Mouse (Mus musculus): ENCODE results near the gene Socs7. TPM values are rescaled to one million over a fixed set of nuclear protein-coding genes. Genes with fewer than 3 reads are reported as not detected.

Gene Socs7
- polyA plus RNA-seq, 1 experiment: 9.2 TPM

DNA sequence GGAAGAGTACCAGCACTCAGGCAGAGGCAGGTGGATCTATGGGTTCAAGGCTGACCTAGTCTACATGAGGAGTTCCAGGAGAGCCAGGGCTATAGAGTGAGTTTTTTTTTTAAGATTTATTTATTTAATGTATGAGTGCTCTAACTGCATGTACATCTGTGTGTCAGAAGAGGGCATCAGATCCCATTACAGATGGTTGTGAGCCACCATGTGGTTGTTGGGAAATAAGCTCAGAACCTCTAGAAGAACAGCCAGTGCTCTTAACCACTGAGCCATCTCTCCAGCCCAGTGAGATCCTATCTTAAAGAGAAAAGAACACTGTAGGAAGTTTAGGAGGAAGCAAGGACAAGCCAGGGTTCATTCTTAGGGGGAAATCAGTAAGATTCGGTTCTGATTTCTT is 32.0 kb upstream of the Socs7 start:
- H3K4me3 ChIP-seq (ENCODE audit: insufficient read depth, low read length): no peak overlapping the region
- no peak overlapping the region for H3K27ac ChIP-seq (ENCODE audit: insufficient read depth, low read depth, low read length)
- no peak for TF ChIP-seq CTCF (IDR thresholded peaks at IDR 0.05; ENCODE audit: low read depth, low read length)
- no peak for TF ChIP-seq POLR2A (IDR thresholded peaks at IDR 0.05; ENCODE audit: borderline replicate concordance, low read depth, low read length)
- H3K4me1 ChIP-seq (ENCODE audit: control insufficient read depth, insufficient read depth, low read length): no peaks in the 10 kb centered on the region

DNA sequence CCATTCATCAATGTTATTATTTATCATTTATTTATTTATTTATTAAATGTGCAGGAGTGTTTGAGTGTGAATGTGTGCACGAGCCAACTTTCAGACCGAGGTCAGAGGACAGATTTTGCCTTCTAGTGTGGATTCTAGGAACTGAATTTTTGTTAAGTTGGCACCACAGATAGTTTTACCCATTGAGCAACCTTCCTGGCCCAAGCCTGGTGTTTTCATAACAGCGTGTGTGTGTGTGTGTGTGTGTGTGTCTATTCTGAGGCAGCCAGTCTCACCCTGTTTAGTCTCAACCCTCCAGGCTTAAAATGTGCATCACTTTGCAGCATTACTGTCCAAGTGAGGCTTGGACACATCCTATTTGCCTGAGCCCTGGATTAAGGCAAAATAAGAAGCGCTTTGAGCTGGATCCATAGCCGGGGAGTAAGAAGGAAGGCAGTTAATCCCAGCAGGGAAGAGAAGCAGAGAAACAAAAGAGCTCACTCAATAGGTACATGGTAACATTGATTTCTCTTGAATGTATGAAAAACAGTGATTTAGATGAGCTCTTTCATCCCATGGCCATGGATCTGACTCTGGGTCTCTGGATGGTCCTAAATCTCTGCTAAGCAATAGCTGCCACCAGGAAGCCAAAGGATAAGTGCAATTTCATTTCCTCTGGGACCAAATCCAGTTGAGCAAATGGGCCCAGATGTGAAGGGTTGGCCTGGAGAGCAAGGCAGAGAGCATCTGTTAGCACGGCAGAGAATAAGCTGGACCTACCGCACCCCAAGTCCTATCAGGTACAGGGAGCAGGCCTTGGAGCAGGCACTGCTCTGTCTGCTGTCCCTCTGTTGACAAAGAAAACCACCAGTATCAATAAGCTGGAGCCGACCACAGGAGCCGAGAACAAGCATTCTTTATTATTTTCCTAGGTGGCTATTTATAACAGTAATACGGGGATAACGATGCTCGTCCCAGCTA is 30.8 kb upstream of the Socs7 start:
- Histone ChIP-seq H3K4me3 (ENCODE audit: insufficient read depth, low read length) (no peak overlapping the region), H3K4me1 (ENCODE audit: control insufficient read depth, insufficient read depth, low read length) (peaks cover 7% of the 10 kb centered on the region), H3K27ac (ENCODE audit: insufficient read depth, low read depth, low read length) (no peak overlapping the region)
- TF ChIP-seq POLR2A (IDR thresholded peaks at IDR 0.05; ENCODE audit: borderline replicate concordance, low read depth, low read length): no peak
- TF ChIP-seq CTCF (IDR thresholded peaks at IDR 0.05; ENCODE audit: low read depth, low read length): no peak

DNA sequence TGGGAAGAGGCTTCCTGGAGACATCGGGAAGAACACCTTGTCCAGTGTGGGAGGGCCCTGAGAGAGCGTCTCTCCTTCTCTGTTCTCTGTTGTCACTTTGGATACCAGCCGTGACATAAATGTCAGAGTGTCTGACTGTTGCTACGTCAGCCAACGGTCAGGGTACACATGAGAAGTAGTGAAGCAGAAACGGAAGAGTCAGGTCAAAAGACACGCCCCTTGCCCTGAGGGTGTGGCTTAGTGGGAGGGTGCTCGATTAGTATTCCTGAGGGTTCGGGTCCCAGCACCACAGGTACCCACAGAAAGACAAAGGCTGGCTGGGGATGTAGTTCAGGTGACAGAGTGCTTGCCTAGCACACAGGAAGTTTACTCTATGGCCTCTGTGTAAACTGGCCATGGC is 29.3 kb upstream of the Socs7 start:
- H3K27ac ChIP-seq (ENCODE audit: insufficient read depth, low read depth, low read length): no peak overlapping the region
- TF ChIP-seq CTCF (IDR thresholded peaks at IDR 0.05; ENCODE audit: low read depth, low read length) (no peak), POLR2A (IDR thresholded peaks at IDR 0.05; ENCODE audit: borderline replicate concordance, low read depth, low read length) (no peak)
- H3K4me1 ChIP-seq (ENCODE audit: control insufficient read depth, insufficient read depth, low read length): peaks cover 8% of the 10 kb centered on the region
- no peak overlapping the region for H3K4me3 ChIP-seq (ENCODE audit: insufficient read depth, low read length)

DNA sequence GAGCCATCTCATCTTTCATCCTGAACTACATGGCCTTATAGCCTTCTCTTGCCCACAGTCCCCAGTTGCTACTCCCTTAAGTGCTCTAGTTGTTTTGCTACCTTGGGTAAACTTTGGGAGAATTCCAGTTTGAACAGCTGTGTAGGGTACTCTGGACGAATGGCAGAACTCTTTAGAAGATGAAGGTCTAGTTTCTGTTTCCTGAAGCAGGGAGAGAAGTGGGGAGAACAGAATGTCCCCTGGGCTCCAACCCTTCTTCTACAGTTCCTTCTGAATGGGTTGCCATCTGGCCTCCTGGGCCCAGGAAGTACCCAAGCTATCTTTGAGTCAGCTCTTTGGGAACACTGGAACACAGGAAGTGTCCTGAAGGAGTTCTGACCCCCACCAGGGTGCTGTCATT is 28.5 kb upstream of the Socs7 start:
- Histone ChIP-seq H3K4me3 (ENCODE audit: insufficient read depth, low read length) (no peak overlapping the region), H3K27ac (ENCODE audit: insufficient read depth, low read depth, low read length) (no peak overlapping the region), H3K4me1 (ENCODE audit: control insufficient read depth, insufficient read depth, low read length) (peaks cover 8% of the 10 kb centered on the region)
- no peak for TF ChIP-seq POLR2A (IDR thresholded peaks at IDR 0.05; ENCODE audit: borderline replicate concordance, low read depth, low read length)
- no peak for TF ChIP-seq CTCF (IDR thresholded peaks at IDR 0.05; ENCODE audit: low read depth, low read length)

DNA sequence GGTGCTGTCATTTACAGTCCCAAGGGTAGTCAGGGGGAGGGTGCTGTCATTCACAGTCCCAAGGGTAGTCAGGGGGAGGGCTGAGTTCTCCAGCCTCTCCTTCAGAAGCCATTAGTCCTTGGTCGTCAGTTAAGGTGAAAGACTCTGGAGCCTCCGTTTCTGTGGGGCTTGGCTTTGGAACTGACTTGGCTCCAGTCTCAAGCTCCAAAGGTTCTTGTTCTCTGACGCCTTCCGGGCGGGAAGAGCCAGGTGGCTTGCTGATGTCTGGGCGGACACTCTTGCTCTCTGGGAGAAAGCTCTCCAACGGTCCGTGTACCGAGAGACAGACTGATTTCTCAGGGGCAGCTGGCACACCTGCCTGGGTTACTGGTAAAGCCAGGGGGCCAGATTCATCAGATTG is 28.0 kb upstream of the Socs7 start:
- Histone ChIP-seq H3K4me1 (ENCODE audit: control insufficient read depth, insufficient read depth, low read length) (peaks cover 8% of the 10 kb centered on the region), H3K27ac (ENCODE audit: insufficient read depth, low read depth, low read length) (no peak overlapping the region), H3K4me3 (ENCODE audit: insufficient read depth, low read length) (no peak overlapping the region)
- TF ChIP-seq CTCF (IDR thresholded peaks at IDR 0.05; ENCODE audit: low read depth, low read length) (no peak), POLR2A (IDR thresholded peaks at IDR 0.05; ENCODE audit: borderline replicate concordance, low read depth, low read length) (no peak)

DNA sequence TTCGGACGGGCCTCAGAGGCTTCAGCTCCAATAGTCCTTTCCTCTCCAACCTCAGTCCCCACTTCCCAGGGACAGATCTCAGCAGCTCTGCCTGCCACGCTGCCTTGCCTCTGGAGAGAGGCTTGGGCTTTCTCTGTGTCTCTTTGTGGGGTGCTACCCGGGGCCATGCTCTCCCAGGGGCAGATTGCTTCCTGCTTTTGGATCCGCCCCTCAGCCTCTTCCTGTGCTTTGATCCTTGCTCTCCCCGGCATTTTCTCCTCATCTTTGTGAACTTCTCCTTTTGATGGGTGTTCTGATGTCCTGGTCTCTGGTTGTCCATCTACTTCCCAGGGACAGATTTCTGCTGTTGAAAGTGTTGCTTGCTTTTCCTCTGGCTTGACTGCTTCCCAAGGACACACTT is 26.1 kb upstream of the Socs7 start:
- no peak overlapping the region for H3K4me3 ChIP-seq (ENCODE audit: insufficient read depth, low read length)
- H3K27ac ChIP-seq (ENCODE audit: insufficient read depth, low read depth, low read length): no peak overlapping the region
- TF ChIP-seq POLR2A (IDR thresholded peaks at IDR 0.05; ENCODE audit: borderline replicate concordance, low read depth, low read length) (no peak), CTCF (IDR thresholded peaks at IDR 0.05; ENCODE audit: low read depth, low read length) (no peak)
- H3K4me1 ChIP-seq (ENCODE audit: control insufficient read depth, insufficient read depth, low read length): peaks cover 8% of the 10 kb centered on the region

DNA sequence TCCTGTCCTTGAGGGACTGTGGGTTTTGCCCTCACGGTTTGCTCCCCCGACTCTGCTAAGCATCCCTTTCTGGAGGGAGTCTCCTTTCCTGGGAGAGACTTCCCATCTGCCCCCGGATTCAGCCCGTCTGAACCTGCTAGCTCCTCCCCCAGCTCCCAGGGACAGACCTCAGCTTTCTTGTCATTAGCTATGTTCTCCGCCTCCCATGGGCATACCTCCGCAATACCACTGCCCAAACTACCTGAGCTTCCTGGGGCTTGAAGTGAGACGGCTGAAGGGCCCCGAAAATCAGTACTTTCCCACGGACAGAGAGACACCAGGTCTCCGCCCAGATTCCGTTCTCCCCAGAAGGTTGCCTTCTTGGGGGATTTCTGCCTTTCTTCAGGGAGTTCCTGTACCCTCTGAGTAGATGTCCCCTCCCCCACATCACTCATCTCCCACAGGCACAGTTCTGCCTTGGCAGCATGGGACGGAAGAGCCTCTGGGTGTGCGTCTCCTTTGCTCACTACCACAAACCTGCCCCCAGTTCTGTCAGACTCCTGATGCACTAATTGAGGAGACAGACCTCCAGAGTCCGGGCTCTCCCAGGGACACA is 25.5 kb upstream of the Socs7 start:
- TF ChIP-seq CTCF (IDR thresholded peaks at IDR 0.05; ENCODE audit: low read depth, low read length) (no peak), POLR2A (IDR thresholded peaks at IDR 0.05; ENCODE audit: borderline replicate concordance, low read depth, low read length) (no peak)
- H3K4me1 ChIP-seq (ENCODE audit: control insufficient read depth, insufficient read depth, low read length): peaks cover 8% of the 10 kb centered on the region
- no peak overlapping the region for H3K27ac ChIP-seq (ENCODE audit: insufficient read depth, low read depth, low read length)
- H3K4me3 ChIP-seq (ENCODE audit: insufficient read depth, low read length): no peak overlapping the region

DNA sequence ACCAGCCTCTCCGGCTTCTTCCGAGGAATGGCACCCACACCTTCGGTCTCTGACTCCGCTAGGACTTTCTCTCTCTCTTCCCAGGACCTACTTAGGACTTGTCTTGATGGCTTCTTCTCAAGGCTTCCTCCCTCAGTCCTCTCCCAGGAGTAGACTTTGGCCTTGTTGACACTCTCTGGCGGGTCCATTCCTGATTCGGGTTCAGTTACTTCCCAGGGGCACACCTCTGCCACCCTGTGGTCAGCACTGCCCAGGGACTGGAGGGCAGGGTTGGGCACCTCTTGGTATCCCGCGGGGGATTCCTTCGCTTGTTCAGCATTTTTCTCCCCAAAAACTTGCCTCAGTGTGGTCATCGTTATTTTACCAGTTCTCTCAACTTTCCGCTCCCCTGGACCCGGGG is 25.0 kb upstream of the Socs7 start:
- Histone ChIP-seq H3K27ac (ENCODE audit: insufficient read depth, low read depth, low read length) (no peak overlapping the region), H3K4me3 (ENCODE audit: insufficient read depth, low read length) (no peak overlapping the region), H3K4me1 (ENCODE audit: control insufficient read depth, insufficient read depth, low read length) (peaks cover 8% of the 10 kb centered on the region)
- TF ChIP-seq CTCF (IDR thresholded peaks at IDR 0.05; ENCODE audit: low read depth, low read length): no peak
- no peak for TF ChIP-seq POLR2A (IDR thresholded peaks at IDR 0.05; ENCODE audit: borderline replicate concordance, low read depth, low read length)

DNA sequence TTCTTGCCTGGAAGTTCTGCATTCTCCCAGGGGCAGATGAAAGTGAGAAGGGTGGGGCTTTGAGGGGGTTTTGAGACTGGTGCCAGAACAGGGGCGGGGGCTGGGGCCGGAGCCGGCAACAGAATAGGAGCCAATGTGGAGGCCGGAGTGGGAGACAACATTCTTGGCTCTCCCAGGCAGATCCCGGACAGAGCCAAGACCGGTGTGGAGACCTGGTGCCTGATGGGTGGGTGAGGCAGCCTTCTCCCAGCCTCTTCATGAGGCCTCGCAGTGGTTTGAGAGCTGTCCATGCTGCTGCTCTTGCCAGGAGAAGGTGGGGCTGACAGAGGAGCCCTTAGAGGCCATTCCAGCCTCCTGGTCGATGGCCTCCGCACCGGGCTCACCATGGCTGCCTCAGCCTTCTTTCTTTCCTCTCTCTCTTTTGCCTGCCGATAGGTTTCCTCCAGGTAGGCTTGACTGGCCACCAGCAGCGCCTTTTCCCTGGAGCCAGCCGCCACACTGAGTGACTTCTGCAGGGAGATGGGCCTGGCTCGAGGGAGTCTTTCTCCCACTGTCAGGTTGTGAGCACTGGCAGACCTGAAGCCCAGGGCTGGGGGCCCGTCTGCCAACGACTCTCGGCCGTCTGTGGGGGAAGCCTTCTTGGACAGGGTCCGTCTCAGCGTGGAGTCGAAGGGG is 23.9 kb upstream of the Socs7 start:
- Histone ChIP-seq H3K27ac (ENCODE audit: insufficient read depth, low read depth, low read length) (no peak overlapping the region), H3K4me3 (ENCODE audit: insufficient read depth, low read length) (no peak overlapping the region), H3K4me1 (ENCODE audit: control insufficient read depth, insufficient read depth, low read length) (peaks cover 8% of the 10 kb centered on the region)
- TF ChIP-seq CTCF (IDR thresholded peaks at IDR 0.05; ENCODE audit: low read depth, low read length) (no peak), POLR2A (IDR thresholded peaks at IDR 0.05; ENCODE audit: borderline replicate concordance, low read depth, low read length) (no peak)

DNA sequence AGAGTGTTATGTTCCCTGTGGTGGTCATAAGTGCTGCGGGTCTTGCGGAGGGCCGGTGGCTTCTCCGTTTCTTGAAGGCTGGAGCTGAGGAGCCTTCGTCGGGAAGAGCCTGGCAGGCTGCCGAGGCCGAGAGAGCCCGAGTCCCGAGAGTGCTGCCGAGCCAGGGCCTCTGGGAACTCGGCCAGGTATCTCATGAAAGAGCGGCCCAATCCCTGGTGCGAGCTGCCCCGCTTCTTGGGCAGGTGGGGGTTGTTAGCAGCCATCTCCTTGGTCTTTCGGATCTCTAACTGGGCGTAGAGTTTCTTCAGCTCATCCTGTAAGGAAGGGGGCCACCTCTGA is 23.4 kb upstream of the Socs7 start:
- TF ChIP-seq POLR2A (IDR thresholded peaks at IDR 0.05; ENCODE audit: borderline replicate concordance, low read depth, low read length) (no peak), CTCF (IDR thresholded peaks at IDR 0.05; ENCODE audit: low read depth, low read length) (no peak)
- Histone ChIP-seq H3K4me3 (ENCODE audit: insufficient read depth, low read length) (no peak overlapping the region), H3K27ac (ENCODE audit: insufficient read depth, low read depth, low read length) (no peak overlapping the region), H3K4me1 (ENCODE audit: control insufficient read depth, insufficient read depth, low read length) (peaks cover 8% of the 10 kb centered on the region)
